Mouse (Mus musculus) mature B cell (primary cell): ENCODE results near the gene Pdk2.

Source experiments
- in situ Hi-C: fragments of 300-500 bp; cut with MboI; formaldehyde crosslinking; loops from 2 replicates; pipeline ENCODE4 v1.14.3; 2019

Pdk2 gene

DNA sequence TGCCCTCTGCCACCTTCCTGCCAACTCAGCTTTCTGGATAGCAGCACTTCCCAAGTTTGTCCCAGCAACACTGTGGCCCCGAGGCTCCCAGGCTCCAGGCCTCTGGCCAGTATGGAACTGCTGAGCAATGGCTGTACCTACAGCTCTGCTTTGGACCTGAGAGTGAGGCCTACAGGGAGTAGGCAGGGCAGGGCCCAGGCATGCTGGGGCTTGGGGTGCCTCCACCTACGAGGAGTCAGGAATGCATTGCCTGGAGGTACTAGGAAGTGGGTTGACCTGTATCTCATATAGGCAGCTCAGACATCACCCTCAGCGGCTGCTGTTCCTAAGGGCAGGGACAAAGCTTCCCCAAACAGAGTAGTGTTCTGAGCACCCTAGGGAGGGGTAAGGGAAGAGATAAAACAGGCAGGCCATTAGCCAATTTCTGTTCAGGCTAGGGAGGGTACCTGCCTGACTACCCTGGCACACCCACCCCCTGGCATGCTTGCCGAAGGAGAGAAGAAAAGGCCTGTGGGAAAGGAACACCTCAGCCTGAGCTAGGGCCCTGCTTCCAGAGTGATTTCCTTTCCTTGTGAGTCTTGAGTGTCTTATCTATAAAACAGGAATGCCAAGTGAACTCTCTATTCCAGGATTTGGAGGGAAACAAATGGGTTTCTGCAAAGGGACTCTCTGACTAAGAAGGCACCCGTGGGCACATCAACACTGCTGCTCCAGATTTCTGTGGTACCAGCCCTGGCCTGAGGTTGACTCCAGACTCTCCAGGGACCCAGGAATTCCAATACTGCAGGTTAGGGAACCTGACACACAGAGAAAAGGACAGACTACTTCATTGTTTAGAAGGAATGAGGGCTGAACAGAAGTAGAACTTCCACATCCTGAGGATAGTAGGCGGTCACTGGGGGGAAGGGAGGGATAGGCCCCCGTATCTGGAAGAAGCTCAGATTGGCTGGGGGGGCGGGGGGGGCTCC is 29.3 kb upstream of the Pdk2 start:
- in situ Hi-C loops = no loop called here

DNA sequence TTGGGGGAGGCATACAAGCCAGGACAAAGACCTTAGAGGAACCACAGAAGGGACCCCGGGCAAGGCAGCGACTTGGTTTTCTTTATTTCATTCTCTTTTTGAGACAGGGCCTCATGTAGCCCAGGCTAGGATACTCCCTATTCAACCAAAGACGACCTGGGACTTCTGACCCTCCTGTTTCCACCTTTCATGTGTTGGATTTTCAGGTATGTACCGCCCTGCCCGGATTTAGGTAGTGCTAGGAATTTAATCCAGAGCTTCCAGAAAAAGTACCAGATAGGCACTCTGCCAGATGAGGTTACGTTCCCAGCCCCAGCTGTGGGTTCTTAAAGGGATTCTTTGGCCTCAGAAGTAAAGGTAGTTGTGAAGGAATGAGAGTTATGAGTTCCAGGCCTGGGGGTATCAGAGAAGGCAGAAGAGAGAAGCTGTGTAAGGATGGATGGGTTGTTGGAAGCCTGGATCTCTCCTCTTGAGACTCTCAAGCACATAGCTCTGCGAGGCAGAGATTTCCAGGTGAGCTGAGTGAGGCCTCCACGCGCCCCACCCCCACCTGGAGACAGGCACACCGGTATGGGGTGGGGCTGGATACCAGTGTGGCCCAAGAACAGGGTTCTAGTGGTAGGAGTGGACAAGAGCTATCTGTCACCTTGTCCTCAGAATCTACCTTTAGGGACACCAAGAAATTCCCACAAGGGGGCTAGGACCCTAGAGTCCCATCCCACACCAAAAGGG is 28.2 kb upstream of the Pdk2 start:
- in situ Hi-C loops = no loop called here

DNA sequence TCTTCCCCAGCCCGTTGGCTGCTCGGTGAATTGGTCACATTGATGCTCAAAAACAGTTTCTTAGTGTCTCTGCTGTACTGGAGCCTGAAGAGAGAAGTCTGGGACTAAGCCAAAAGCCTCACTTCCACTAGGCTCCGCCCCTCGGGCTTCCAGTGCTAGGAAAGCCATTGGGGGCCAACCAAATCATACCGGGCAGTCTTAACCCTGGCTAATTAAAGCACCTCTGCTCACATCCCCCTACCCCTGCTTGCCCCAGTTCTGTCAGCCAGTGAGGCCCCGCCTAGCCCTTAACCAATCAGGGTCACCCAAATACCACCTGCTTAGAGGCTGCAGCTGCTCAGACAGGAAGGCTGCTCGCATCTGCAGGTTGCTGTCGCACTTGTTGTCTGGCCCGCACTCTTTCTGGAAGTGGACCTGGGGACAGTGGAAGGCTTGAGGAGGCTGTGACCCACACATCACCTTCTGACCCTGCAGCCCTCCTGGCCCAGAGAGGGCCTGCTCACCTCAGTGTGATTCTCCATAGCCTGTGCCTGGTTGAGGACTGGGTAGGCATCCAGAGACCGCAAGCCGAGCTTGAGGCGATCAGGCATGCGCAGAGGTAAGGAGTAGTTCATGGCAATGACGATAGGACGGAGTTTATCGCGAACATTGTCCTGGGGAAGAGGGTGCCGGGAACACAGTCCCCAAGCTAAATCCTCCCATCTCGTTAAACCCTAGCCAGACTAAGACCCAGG is 15.8 kb upstream of the Pdk2 start:
- in situ Hi-C loops = no loop called here

DNA sequence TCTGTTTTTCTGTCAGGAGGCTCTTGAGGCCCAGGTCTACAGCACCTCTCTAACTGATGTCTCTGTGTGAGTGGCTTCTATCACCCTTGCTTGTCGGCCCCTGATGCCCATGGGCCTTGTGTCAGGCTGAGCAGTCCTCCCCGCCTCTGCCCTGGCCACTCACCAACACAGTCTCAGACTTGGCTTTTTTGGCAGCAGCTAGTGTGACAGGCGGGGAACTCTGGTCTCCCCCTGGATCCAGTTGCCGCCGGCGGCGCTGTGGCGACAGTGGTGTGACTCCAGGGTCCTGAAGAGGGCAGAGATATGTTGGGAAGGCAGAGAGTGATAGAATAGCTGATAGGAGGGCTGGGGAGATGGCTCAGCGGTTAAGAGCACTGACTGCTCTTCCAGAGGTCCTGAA is 11.9 kb upstream of the Pdk2 start:
- in situ Hi-C loops = no loop called here

DNA sequence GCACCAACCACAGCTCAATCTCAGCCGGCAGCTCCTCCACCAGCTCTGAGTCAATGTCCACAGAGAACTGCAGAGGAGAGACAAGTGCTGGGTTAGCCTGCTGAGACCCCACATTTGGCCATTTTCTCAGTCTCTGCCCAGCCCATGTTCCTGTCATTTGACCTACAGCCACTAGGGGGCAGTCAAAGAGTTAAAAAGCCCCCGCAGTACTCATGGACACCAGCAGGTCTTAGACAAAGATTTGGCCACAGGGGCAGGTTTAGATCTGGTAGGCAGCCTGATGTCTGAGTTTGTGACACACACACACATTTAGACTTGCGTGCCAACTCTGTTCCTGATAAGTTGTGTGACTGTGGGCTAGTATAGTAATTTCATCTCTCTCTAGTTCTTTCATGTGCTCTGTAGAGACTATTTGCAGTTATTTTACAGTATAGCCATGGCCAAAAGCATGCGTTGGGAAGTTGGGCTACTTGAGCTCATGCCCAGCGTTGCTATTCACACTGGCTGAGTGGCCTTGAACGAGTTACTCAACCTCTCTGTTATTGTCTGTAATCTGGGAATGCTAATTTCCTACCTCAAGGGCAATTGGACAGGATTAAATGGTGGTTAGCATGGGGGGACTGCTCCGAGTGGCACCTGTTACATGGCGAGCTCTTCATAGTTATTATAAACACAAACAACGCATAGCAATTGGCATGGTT is 6.0 kb upstream of the Pdk2 start:
- in situ Hi-C loops = no loop called here

DNA sequence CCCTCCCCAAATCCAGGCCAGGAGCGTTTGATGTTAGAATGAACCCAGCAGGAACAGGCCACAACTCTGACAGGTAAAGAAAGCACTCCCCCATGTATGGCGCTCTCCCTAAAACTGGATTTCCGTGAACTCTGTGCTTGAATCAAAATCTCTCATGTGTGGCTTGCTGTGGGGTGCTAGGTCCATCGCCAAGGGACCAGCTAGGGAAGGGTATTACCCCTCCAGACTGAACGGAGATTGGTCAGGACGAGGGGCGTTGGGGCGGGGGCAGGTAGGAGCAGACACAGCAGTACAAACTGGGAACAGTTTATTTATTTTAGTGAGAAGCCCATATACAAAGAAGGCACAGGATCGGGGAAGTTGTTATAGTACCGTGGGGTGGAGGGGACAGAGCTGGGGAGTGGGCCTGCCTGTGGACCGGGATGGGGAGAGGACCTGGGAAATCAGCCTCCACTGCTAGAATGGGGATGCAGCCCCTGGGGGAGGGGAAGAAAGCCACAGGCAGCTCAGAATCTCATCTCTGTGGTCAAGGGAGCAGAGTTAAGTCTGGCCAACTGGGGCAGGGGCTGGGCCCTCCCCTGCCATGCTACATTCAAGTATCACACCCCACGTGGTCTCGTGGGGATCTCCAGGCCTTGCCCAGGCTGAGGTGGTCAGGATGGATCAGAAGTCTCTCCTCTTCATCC is 3.2 kb upstream of the Pdk2 start:
- in situ Hi-C loops = no loop called here

DNA sequence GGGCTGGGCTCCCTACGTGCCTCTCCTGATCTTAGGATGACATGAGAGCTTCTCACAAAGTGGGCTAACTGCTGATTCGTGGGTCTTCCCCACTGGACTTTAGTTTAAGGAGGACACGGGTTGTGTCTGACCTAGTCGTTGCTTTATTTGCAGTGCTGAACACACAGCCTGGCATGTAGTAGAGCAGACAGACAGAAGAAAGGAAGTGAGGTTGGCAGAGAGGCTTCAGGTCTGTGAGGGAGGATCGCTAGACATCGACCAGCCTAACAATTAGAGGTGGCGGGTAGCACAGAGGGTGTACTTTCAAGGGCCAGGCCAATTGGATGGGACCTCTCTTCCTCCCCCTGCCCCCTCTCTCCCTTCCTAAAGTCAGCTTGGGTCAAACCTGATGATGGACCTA is 2.5 kb upstream of the Pdk2 start:
- in situ Hi-C loops = no loop called here

DNA sequence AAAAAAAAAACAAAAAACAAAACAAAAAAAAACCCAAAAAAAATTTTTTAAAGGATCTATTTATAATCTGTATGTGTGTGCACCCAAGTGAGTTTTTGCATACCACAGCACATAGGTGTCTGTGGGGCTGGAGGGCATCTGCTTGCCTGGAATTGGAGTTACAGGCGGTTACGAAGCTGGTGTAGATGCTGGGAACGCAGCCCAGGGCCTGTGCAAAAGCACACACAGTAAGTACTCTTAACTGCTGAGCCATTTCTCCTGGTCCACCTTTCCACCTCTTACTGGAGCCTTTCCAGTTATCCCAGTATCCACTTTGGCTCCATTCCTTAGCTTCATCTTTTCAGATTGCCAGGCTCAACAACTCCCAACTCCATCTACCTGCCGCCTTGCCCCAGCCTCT is 1.9 kb upstream of the Pdk2 start:
- in situ Hi-C loops = no loop called here

DNA sequence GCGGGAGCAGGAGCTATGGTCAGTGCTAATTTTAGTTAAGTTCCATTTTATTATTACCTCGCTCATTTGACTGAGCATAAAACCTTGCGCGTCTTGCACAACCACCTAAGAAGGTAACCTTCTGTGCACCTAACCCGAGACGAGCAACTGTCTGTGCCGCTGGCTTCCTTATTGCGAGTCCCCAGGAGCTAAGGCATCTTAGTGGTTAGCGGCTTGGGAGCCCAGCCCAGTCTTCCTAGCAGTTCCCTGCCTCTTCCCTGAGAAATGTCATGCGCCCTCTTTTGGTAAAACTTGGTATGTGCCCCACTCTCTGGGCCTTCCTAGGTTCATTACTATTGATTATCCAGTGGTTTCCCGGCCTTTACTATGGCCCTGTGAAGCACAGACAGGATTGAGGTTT is 942 bp upstream of the Pdk2 start:
- in situ Hi-C loops = no loop called here

DNA sequence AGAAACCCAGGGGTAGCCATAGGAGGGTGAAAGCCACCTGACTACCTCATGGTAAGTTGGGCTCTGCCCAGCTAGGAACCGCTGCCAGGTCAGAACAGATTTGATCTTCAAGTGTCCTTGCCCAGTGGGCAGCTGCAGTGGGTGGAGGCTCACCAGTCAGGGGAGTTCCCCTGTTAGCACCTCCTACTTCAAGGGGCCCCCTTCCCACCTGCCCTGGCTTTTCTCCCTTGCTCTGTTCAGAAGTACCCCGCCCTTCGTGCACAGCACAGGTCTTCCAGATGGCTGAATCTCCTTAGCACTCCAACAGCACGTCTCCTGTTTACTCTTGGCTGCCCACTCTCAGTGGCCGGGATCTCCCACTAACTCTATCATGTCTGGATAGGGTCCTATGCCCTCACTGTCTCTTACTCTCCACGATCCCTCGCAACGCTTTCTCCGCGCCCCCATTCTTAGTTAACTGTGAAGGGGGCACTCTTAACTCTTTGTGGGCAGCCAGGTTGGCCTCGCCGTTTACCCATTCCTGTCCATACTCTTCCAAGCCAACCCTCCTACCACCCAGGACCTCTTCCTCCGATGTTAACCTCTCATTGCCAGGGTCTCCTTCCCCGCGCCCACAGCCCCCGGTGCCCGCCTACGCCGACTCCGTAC is 539 bp downstream of the Pdk2 start:
- in situ Hi-C loops = no loop called here

DNA sequence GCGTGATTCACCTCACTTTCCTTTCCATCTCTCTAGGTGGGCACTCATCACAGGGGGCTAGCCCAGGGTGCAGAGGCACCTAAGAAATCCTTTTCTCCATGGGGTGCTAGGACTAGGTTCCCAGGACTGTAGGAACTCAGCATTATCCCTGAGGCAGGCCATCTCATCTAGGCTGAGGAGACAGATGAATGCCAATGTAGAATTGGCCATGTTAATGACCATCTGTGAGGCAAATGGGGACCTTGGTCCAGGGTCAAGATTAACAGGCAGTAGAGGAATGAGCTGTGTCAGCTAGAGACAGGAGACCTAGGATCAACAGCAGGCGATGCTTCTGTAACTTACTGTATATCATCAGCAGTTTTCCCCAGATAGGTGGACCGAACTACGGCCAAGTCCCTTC is 1.4 kb downstream of the Pdk2 start:
- in situ Hi-C loops = no loop called here

DNA sequence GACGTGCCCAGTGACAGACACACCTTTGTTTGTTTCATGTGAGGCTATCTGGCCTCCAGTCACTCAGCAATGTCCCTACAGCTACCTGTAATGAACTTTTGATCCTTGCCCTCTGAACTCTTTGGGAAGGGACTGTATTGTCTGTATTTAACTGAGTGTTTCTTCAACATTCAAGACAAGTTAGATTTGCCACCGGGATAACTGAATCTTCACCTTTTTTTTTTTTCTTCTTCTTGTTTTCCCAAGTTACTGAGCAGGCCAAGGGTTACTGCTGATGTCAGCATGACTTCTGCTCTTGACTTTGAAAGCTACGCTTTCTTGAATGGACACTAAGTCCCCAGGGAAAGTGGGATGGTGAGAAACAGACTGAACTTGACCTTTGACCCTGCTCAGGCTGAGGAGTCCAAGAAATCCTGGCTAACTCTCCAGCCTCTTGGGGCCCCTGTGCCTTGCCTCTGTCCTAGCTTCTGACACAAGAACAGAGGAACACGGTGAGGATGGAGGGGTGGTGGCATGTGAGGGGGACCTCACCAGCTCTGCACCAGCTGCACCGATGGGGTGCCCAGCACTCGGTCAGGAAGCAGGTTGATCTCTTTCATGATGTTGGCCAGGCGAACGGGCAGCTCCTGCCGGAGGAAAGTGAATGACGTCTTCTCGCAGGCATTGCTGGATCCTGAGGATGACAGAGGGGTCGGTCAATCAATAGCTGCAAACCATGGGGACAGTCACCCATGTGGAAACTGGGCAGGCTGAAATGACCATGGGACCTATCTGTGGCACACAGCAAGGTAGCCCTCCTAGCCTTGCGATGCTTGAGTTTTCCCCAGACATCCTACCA is 2.1 kb downstream of the Pdk2 start:
- in situ Hi-C loops = no loop called here

DNA sequence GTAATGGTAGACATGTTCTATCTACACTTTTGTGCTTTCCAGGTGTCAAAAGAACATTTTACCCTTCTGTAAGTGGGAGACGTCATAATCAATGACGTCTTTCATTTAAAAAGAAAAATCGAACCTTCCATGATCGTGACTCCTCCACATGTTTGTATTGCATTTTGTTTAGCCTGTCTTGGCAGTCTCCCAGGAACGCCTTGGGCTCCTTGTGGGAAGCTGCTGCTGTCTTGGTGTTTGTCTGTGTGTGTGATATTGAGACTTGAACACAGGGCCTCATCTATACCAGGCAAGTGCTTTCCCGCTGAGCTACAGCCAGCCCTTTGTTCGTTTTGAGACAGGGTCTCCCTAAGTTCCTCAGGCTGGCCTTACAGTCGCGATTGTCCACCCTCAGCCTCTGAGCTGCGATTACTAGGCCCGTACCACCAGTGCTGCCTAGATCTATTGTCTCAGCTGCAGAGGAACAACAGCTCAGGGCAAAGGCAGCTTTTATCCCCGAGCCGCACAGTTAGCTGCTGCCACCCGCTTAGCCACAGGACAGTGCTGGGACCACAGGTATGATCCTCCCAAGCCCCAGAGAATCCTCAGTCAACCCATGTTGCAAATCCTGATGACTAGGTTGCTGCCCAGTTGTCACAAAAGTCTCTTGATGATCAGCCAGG is 2.9 kb downstream of the Pdk2 start:
- in situ Hi-C loops = no loop called here

DNA sequence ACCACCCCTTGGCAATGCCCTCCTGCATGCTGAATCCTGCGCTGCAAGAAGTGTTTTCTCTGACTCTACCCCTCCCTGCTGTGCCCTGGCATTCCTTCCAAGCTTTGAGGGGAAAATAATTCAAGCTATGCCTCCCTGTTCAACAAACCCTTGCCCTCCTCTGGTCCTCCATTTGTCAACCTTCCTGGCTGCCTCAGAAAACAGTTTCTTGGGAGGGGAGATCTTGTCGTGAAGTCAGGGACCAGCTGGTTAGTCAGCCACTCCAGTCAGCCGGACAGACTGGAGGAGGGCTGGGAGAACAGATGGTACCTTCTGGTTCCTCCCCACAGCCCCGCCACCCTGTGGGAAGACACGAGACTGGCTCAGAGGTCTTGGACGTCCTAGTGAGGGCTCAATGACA is 3.8 kb downstream of the Pdk2 start:
- in situ Hi-C loops = no loop called here

DNA sequence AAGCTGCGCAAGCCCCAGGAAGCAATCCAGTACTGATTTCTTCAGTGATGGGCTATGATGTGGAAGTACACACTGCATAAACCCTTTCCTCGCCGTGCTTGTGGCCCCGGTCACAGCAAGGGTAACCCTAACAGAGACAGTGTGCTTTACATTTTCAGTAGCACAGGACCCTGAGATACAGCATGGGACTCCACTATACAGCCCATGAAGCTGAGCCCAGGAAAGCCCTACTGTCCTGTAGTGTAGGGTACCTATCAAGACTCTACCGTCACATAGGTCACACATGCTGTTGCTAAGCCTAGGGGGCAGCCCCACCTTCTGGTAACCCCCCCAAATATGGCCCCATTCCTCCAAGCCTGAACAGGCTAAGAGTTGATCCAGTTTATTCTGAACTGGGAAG is 4.6 kb downstream of the Pdk2 start:
- in situ Hi-C loops = no loop called here

DNA sequence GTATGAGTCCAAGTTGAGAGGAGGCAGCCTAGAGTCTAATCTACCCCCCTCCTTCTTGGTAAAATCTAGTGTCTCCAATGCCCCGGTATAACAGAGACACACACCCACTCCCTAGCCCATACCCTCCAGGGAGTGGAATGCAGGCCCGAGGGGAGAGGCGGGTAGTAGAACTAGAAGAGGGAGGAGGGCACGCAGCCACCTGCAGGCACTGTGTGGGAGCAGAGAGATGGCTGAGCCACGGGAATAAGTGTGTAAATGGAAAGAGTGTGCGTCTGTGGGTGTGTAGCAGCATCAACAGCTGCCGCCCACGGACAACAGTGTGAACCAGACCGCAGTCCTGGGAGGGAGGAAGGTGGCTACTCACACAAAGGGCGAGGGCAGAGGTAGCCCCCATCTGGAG is 6.3 kb downstream of the Pdk2 start:
- in situ Hi-C loops = no loop called here

DNA sequence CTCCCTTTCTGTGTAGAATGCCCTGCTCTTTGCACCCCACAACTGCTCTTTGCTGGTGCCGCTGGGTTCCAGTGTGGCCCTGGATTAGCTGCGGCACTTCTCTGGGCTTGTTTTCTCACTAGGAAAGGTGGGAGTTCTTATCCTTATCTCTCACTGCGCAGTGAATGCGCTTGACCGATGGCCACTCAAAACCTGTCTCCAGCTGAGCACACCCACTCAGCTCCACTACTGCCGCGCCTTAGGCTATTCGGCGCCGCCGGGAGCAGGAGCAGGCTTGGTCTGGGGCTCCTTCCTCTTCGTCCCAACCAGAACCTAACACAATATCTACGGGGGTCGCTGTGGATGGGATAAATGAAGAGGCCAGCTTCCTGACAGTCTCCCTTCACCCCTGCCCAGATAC is 7.5 kb downstream of the Pdk2 start:
- in situ Hi-C loops = no loop called here

DNA sequence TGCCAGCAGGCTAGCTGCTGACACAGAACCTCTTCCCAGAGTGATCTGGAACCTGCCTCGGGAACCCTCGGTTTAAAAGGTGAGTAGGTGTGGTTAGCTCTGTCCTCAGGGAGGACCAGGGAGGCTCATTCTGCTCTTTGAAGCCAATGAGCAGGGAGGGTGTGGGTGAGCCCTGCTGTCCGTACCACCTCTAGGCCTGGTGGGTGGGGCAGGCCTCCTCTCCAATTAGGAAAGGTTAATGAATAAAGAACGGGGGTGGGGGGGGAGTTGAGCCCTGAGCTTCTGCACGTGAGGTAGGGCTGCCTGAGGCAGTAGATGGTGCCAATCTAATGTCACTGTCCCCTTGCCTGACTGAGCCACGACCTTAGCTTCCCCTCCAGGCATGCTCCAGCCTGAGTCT is 8.2 kb downstream of the Pdk2 start:
- in situ Hi-C loops = no loop called here

DNA sequence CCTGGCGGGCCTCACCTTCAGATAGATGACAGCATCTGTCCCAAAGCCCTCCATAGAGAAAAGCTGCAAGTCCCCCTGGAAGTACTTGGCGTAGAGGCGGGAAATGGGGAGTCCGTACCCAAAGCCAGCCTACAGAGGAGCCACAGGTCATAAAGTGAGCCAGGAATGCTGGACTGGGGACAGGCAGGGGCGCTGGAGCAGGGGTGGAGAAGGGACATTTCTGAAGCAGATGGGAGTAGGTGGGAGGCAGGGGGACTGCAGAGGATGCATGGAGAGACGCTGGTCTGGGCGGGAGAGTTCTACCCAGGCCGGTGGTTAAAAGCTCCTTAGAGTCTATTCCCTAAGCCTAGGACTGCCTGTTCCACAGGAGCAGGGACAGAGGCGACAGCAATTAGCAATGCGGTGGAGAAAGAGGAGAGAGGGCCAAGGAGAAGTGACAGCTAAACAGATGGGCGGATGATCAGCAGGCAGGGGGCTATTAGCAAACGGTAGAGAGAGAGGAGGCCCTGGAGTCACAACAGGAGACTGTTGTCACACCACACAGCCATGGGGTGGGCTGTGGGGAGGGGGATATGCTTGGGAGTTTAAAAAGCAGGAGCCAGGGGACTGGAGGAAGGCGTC is 13.2 kb downstream of the Pdk2 start:
- in situ Hi-C loops = no loop called here
